Mouse (Mus musculus) liver, embryonic 14.5 days (tissue): ENCODE measurements around the gene Tpte. TPM values are rescaled to one million over a fixed set of nuclear protein-coding genes. Genes with fewer than 3 reads are reported as not detected.
"Not testable (repeated sequence)": the region's sequence is repeated elsewhere in the genome, so short reads cannot be mapped to it uniquely, and the experiment has no call there.

Experiments
- ATAC-seq: fragments of 200-750 bp; cut with Nextera tagmentation; 2 replicates; pipeline ENCODE4 v1.8.0; 2017; ENCODE audit warnings: moderate number of reproducible peaks, mild to moderate bottlenecking, moderate library complexity; ENCODE audit not compliant: insufficient read depth
- DNase-seq, 3 experiments: peaks; one replicate each; pipeline ENCODE4 v3.0.0-alpha.2; 2012 to 2013; ENCODE audit warnings: low read depth in 3 of 3, low spot score in 3 of 3
- H3K27ac ChIP-seq: fragments of 300-500 bp; sonication (generic); 2 replicates; pipeline ENCODE4 v1.5.1; 2014; ENCODE audit warnings: moderate library complexity, mild to moderate bottlenecking, control low read depth, inconsistent platforms
- H3K27me3 ChIP-seq: fragments of 300-500 bp; sonication (generic); 2 replicates; pipeline ENCODE4 v1.6.1; 2014; ENCODE audit warnings: mild to moderate bottlenecking, low read length, moderate library complexity; ENCODE audit not compliant: control insufficient read depth, insufficient read depth
- H3K36me3 ChIP-seq: fragments of 300-500 bp; sonication (generic); replicated peaks from 2 replicates; pipeline ENCODE4 v1.6.1; 2014; ENCODE audit warnings: low read depth; ENCODE audit not compliant: control insufficient read depth, insufficient read depth
- H3K4me1 ChIP-seq, 2 experiments: fragments of 200-500 bp in 1 of 2; fragments of 300-500 bp in 1 of 2; sonication (generic) in 1 of 2; replicated peaks; 2 replicates each; pipeline ENCODE4 v1.6.1; 2012 to 2014; ENCODE audit warnings: antibody characterized with exemption in 1 of 2, inconsistent platforms in 1 of 2, low read length in 1 of 2; ENCODE audit not compliant: control insufficient read depth in 2 of 2, insufficient read depth in 2 of 2
- H3K4me2 ChIP-seq: fragments of 300-500 bp; sonication (generic); 2 replicates; pipeline ENCODE4 v1.6.1; 2014; ENCODE audit warnings: low read depth, mild to moderate bottlenecking, control low read depth, moderate library complexity
- H3K4me3 ChIP-seq, 2 experiments: fragments of 200-500 bp in 1 of 2; fragments of 300-500 bp in 1 of 2; sonication (generic) in 1 of 2; 2 replicates each; pipeline ENCODE4 v1.5.1; 2012 to 2014; ENCODE audit warnings: low read depth in 2 of 2, low read length in 2 of 2, mild to moderate bottlenecking in 2 of 2, control low read depth in 1 of 2, inconsistent platforms in 1 of 2, moderate library complexity in 1 of 2; ENCODE audit not compliant: insufficient read depth in 1 of 2
- H3K9ac ChIP-seq: fragments of 300-500 bp; sonication (generic); replicated peaks from 2 replicates; pipeline ENCODE4 v1.6.1; 2014; ENCODE audit warnings: mild to moderate bottlenecking, control low read depth, moderate library complexity
- H3K9me3 ChIP-seq: fragments of 300-500 bp; sonication (generic); 2 replicates; pipeline ENCODE4 v1.6.1; 2016; ENCODE audit warnings: low read length, mixed read lengths; ENCODE audit not compliant: control insufficient read depth
- CTCF ChIP-seq: IDR thresholded peaks from 2 replicates; pipeline ENCODE4 v1.5.1; 2016; ENCODE audit warnings: antibody characterized with exemption, low read depth, control low read depth
- EP300 ChIP-seq: IDR thresholded peaks from 2 replicates; pipeline ENCODE4 v1.6.1; 2016; ENCODE audit warnings: antibody characterized with exemption, low read depth
- WGBS: fragments of 180-500 bp; shearing (Covaris S2); extraction: QIAGEN DNeasy Blood & Tissue Kit; methylation state at CpG from one replicate; pipeline ENCODE4 v1.1.7; 2014; ENCODE audit not compliant: insufficient replicate concordance; 5-methylcytosine and 5-hydroxymethylcytosine counted together
- polyA plus RNA-seq, 2 experiments: library from polyadenylated mRNA; depleted of rRNA in 1 of 2; stranded (reverse) in 1 of 2; unstranded in 1 of 2; fragments of >200 nt; fragmentation: Nextera tagmentation in 1 of 2; extraction: Ambion mirVana in 1 of 2; gene quantifications; 2 replicates each; pipeline versions ENCODE4 v1.2.1 to v1.2.3; 2012 to 2014

Tpte gene
- polyA plus RNA-seq, 2 experiments: not detected

GRCm38 (mm10) chr8:22302326-22302725, 19.1 kb downstream of the Tpte start:
- Histone ChIP-seq H3K4me2 (no peak overlapping the region), H3K4me3 (no peak overlapping the region), H3K9ac (no peak overlapping the region), H3K27me3 (no peaks in the 10 kb centered on the region), H3K36me3 (no peaks in the 10 kb centered on the region), H3K4me1 (peaks cover 0 to 3% of the 10 kb centered on the region in 2 experiments; a peak in 1 of 4 replicates), H3K27ac (no peak overlapping the region), H3K9me3 (no peaks in the 10 kb centered on the region)
- TF ChIP-seq EP300: no peak
- TF ChIP-seq CTCF: no peak
- ATAC-seq (no peak), DNase-seq (no peak)
- WGBS: 57% methylated on average over 2 of the region's 2 CpGs

- Histone ChIP-seq H3K27ac (no peak overlapping the region), H3K36me3 (no peaks in the 10 kb centered on the region), H3K9ac (no peak overlapping the region), H3K9me3 (no peaks in the 10 kb centered on the region), H3K4me2 (peak overlapping the region; percentile 6; the same call in 1 of the 2 replicates), H3K27me3 (no peaks in the 10 kb centered on the region), H3K4me3 (no peak overlapping the region), H3K4me1 (peaks cover 0 to 3% of the 10 kb centered on the region in 2 experiments; a peak in 1 of 4 replicates)
- no peak for DNase-seq
- no peak for ATAC-seq
- TF ChIP-seq CTCF (no peak), EP300 (no peak)
- WGBS: 22% methylated on average over 7 of the region's 7 CpGs
These were observed 19.7 kb downstream of the Tpte start for GRCm38 (mm10) chr8:22302896-22303306.

- not testable (repeated sequence) for H3K9ac ChIP-seq, H3K4me3 ChIP-seq, H3K36me3 ChIP-seq, ATAC-seq, H3K4me1 ChIP-seq, H3K27me3 ChIP-seq, H3K9me3 ChIP-seq, H3K27ac ChIP-seq, DNase-seq, H3K4me2 ChIP-seq
- WGBS: 68% methylated on average over 8 of the region's 9 CpGs
These were observed 20.8 kb downstream of the Tpte start for GRCm38 (mm10) chr8:22304045-22304444.

- Histone ChIP-seq H3K9me3 (no peaks in the 10 kb centered on the region), H3K4me1 (peaks cover 0 to 3% of the 10 kb centered on the region in 2 experiments; a peak in 1 of 4 replicates), H3K9ac (no peak overlapping the region), H3K4me3 (no peak overlapping the region), H3K27me3 (no peaks in the 10 kb centered on the region), H3K27ac (no peak overlapping the region), H3K36me3 (no peaks in the 10 kb centered on the region), H3K4me2 (no peak overlapping the region)
- TF ChIP-seq CTCF (no peak), EP300 (no peak)
- WGBS: 40% methylated on average over 10 of the region's 10 CpGs
- DNase-seq: no peak
- no peak for ATAC-seq
These were observed 23.8 kb downstream of the Tpte start for GRCm38 (mm10) chr8:22306999-22307398.

- H3K27me3 ChIP-seq: no peaks in the 10 kb centered on the region
- no peak overlapping the region for H3K27ac ChIP-seq
- H3K9ac ChIP-seq: no peak overlapping the region
- no peaks in the 10 kb centered on the region for H3K9me3 ChIP-seq
- no peak for DNase-seq
- WGBS: 45% methylated on average over 9 of the region's 9 CpGs
- 0 out of 4 replicates have a peak, but pooled peaks cover 0 to 2% of the 10 kb centered on the region in 2 experiments for H3K4me1 ChIP-seq
- ATAC-seq: no peak
- no peaks in the 10 kb centered on the region for H3K36me3 ChIP-seq
- H3K4me3 ChIP-seq: no peak overlapping the region
- no peak overlapping the region for H3K4me2 ChIP-seq
- TF ChIP-seq EP300 (no peak), CTCF (peak; percentile 36)
These were observed 28.2 kb downstream of the Tpte start for GRCm38 (mm10) chr8:22311446-22311845.
